Mouse (Mus musculus): ENCODE measurements around the gene AU021092.

- TF ChIP-seq CTCF (IDR thresholded peaks at IDR 0.05; ENCODE audit: low read depth) (no peak), EP300 (IDR thresholded peaks at IDR 0.05; ENCODE audit: low read depth) (no peak)
Observed at GRCm38 (mm10) chr16:5263926-5264325, 41.8 kb upstream of the AU021092 start.

Data from liver, postnatal 0 days (tissue).